Mouse (Mus musculus) megakaryocyte, embryonic 14.5 days (primary cell): ENCODE measurements around the gene Adsl. TPM values are rescaled to one million over a fixed set of nuclear protein-coding genes. Genes with fewer than 3 reads are reported as not detected.

Experiments used
- H3K27me3 ChIP-seq: replicated peaks from 2 replicates; pipeline ENCODE3; 2012; ENCODE audit warnings: inconsistent platforms
- H3K36me3 ChIP-seq: replicated peaks from 2 replicates; pipeline ENCODE3; 2012; ENCODE audit warnings: low read length, inconsistent platforms, mixed read lengths
- H3K4me1 ChIP-seq: 2 replicates; pipeline ENCODE4 v1.6.1; 2012; ENCODE audit warnings: inconsistent platforms
- H3K4me3 ChIP-seq: replicated peaks from 2 replicates; pipeline ENCODE3; 2012; ENCODE audit warnings: moderate library complexity, mild to moderate bottlenecking, inconsistent platforms
- H3K9me3 ChIP-seq: 2 replicates; pipeline ENCODE4 v1.6.1; 2012; ENCODE audit warnings: inconsistent platforms
- FLI1 ChIP-seq: IDR thresholded peaks from 2 replicates; pipeline ENCODE4 v1.6.1; 2012; ENCODE audit warnings: low read length, inconsistent platforms, mixed read lengths
- GATA1 ChIP-seq: IDR thresholded peaks from 3 replicates; pipeline ENCODE4 v1.6.1; 2012; ENCODE audit warnings: mixed read lengths, low read length, inconsistent platforms, borderline replicate concordance
- polyA plus RNA-seq: library from polyadenylated mRNA; stranded (reverse); fragments of >175 nt; gene quantifications from 2 replicates; pipeline ENCODE4 v1.2.3, GENCODE M21; 2012; ENCODE audit warnings: low replicate concordance; ENCODE audit not compliant: insufficient read depth

Gene Adsl
- polyA plus RNA-seq, 1 experiment = 45.2 TPM

DNA sequence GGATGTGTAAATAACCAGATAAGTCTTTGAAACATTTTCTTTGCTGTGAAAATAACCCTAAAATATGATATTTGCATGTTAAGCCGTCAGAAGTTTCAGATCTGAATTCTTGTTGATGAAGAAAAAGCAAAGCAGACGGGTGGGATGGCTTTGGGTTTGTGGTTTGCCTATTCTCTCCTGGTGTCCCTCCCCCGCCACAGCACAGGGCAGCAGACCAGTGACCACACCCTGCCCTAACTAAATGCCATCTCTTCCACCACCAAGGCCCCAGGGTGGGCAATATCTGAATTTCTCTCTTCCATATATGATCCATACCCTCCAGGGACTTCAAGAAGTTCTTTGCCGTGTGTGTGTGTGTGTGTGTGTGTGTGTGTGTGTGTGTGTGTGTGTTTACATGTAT, 9.7 kb upstream of the Adsl start:
- no peaks in the 10 kb centered on the region for H3K9me3 ChIP-seq
- H3K27me3 ChIP-seq = no peaks in the 10 kb centered on the region
- no peak overlapping the region for H3K4me3 ChIP-seq
- TF ChIP-seq FLI1 (no peak), GATA1 (no peak)
- peaks cover 82% of the 10 kb centered on the region for H3K36me3 ChIP-seq
- peaks cover 62% of the 10 kb centered on the region for H3K4me1 ChIP-seq

DNA sequence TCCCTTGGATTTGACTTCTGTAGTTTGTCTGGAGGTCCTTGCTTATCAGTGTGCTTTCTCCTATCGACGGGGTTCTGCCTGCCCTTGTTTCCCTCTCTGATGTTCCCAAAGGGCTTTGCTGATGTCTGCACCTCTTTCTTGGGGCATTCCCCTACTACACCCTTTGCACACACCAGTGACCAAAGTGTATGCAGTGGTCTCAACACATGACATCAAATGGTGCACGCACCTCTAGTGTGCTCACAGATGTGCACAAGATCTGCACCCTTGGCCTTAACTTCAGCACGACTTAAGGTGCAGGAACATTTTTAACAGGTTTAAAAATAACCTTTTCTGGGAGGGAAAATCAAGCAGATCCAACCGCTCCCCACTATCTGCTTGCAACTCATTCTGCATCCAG, 8.9 kb upstream of the Adsl start:
- no peaks in the 10 kb centered on the region for H3K9me3 ChIP-seq
- no peak overlapping the region for H3K4me3 ChIP-seq
- peaks cover 55% of the 10 kb centered on the region for H3K4me1 ChIP-seq
- TF ChIP-seq FLI1 (no peak), GATA1 (no peak)
- peaks cover 75% of the 10 kb centered on the region for H3K36me3 ChIP-seq
- H3K27me3 ChIP-seq = no peaks in the 10 kb centered on the region

DNA sequence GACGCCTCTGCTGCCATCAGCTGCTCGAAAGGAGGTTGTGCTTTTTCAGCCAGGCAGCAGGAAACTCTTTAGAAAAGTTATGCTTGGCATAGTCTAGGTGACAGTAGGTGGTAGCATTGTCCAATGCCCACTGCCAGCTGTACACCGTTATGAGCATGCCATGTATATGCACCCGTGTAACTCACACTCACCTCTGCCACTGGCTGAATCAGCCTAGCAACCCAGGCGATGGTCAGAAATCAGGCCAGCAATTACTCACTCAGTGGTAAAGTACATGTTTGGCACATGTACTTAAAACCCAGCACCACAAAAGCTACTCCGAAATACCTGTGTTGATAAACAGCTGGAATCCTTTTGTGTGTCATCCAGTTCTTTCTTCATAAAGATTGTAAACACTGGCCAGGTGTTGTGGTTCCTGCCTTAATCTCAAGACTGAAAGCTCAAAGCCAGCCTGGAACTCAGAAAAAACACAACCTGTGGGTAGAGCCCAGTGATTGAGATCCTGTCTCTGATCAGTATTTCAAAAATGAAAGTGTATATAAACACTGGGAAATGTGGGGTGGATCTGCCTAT, 6.7 kb upstream of the Adsl start:
- Histone ChIP-seq H3K4me3 (no peak overlapping the region), H3K9me3 (no peaks in the 10 kb centered on the region), H3K4me1 (peaks cover 64% of the 10 kb centered on the region), H3K36me3 (peaks cover 53% of the 10 kb centered on the region), H3K27me3 (no peaks in the 10 kb centered on the region)
- TF ChIP-seq GATA1 (no peak), FLI1 (no peak)

DNA sequence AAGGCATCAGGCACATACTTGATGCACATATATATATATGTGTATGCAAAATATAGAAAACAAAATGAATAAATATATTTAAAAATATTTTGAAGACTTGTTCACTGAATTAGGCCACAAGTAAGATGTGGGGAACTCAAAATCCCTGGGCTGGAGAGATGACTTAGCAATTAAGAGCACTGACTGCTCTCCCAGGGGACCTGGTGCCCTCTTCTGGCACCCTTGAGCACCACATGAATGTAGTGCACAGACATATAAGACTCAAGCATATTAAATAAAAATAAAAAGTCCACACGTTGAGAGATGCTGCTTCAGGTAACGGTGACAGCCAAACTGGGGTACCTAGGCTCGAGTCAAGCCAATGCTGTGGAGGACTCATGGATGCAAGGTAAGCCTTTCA, 2.4 kb upstream of the Adsl start:
- Histone ChIP-seq H3K9me3 (no peaks in the 10 kb centered on the region), H3K4me3 (no peak overlapping the region), H3K36me3 (peaks cover 23% of the 10 kb centered on the region), H3K4me1 (peaks cover 65% of the 10 kb centered on the region), H3K27me3 (no peaks in the 10 kb centered on the region)
- TF ChIP-seq GATA1 (no peak), FLI1 (no peak)

DNA sequence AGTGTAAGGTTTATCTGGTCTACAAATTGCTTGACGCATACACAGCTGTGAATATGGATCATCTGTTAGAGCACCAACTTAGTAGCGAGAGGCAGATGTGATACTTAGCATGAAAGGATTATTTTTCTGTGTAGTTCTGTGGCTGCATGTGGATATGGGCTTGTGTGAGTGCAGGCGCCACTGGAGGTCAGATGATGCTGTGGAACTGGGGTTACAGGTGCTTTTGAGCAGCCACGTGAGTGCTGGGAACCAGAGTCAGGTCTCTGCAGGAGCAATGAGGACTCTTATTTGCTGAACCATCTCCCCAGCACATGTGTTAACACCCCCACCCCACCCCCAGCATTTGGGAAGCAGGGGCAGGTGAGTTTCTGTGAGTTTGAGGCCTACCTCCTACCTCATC, 1.1 kb downstream of the Adsl start:
- H3K4me3 ChIP-seq = peak overlapping the region; percentile 97
- H3K36me3 ChIP-seq = peaks cover 29% of the 10 kb centered on the region
- no peaks in the 10 kb centered on the region for H3K27me3 ChIP-seq
- no peak for TF ChIP-seq GATA1
- TF ChIP-seq FLI1 = no peak
- H3K4me1 ChIP-seq = peaks cover 49% of the 10 kb centered on the region
- no peaks in the 10 kb centered on the region for H3K9me3 ChIP-seq

DNA sequence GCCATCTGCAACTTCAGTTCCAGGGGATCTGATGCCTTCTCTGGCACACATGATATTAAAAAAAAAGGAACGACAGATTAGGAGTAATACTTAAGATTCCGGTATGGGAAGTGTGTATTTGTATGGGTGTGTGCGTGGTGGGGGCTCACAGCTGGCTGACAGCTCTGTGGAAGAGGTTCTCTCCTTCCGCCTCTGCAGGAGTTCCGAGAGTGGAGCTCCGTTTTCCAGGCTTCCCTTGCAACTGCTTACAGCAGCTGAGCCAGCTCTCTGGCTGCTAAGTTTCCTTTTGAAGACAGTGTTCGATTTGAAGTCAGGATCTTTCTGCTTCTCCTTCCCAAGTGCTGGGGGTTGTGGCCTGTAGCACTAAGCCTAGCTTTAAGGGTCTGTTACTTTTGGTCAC, 1.8 kb downstream of the Adsl start:
- Histone ChIP-seq H3K27me3 (no peaks in the 10 kb centered on the region), H3K9me3 (no peaks in the 10 kb centered on the region), H3K4me1 (peaks cover 48% of the 10 kb centered on the region), H3K4me3 (peak overlapping the region; percentile 97), H3K36me3 (peaks cover 36% of the 10 kb centered on the region)
- no peak for TF ChIP-seq FLI1
- TF ChIP-seq GATA1 = no peak

DNA sequence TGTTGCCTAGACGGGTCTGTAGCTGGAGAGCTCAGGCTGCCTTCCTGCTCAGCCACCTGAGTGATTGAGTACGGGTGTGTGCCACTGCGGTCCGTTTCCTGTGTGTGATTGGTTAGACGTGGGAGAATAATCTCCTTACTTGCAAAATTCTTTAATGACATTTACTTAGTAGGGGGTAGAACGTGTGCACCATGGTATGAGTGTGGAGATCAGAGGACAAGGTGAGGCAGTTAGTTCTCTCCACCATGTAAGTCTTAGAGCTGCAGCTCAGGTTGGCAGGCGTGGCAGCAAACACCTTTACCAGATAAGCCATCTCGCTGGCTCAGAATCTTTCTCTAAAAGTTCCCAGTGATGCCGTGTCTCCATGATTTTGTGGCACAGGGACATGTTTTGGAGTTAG, 5.7 kb downstream of the Adsl start:
- TF ChIP-seq FLI1 = no peak
- TF ChIP-seq GATA1 = no peak
- Histone ChIP-seq H3K9me3 (no peaks in the 10 kb centered on the region), H3K4me3 (no peak overlapping the region), H3K27me3 (no peaks in the 10 kb centered on the region), H3K4me1 (peaks cover 30% of the 10 kb centered on the region), H3K36me3 (peaks cover 72% of the 10 kb centered on the region)

DNA sequence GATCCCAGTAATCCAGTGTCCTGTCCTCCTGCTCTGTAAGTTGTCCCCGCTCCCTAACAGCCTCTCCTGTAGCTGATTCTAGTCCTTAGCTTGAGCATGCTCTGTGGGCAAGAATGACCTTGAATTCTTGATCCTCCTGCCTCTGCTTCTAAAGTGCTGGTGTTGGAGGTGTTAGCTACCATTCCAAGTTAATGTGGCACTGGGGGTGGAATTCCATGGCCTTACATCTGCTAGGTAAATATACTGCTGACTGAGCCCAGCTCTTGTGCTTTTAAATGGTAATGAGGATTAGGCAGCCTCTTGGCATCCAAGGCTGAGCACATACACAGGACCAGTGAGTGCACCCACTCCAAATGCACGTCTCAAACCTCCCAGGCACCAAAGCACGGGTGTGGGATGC, 6.6 kb downstream of the Adsl start:
- peaks cover 81% of the 10 kb centered on the region for H3K36me3 ChIP-seq
- TF ChIP-seq FLI1 (no peak), GATA1 (no peak)
- H3K27me3 ChIP-seq = no peaks in the 10 kb centered on the region
- no peak overlapping the region for H3K4me3 ChIP-seq
- H3K9me3 ChIP-seq = no peaks in the 10 kb centered on the region
- peaks cover 21% of the 10 kb centered on the region for H3K4me1 ChIP-seq

DNA sequence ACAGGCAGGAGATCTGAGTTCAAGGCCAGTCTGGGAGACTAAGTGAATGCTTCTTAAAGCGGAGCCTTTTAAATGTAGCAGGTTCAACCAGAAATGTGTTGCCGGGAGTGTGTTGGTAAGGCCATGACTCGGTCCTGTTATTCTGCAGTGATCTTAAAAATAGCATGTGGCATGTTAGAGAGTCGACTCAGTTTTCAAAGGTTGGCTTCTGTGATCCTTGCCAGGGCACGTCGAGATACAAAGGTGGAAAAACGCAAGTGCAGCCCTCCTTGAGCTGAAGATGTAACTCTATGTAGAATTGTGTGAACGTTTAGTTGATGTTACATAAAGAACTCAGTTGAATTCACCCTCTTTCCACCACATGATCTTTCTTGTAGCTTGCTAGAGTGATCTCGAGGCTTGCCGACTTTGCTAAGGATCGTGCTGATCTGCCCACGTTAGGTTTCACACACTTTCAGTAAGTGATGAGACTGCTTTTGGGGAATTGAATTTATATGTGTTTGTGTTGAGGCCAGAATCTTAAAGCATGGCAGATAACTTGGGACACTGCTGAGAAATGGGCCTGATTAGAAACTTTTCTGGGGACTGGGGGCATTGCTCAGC, 7.6 kb downstream of the Adsl start:
- H3K27me3 ChIP-seq = no peaks in the 10 kb centered on the region
- H3K36me3 ChIP-seq = peaks cover 88% of the 10 kb centered on the region
- no peak for TF ChIP-seq FLI1
- TF ChIP-seq GATA1 = no peak
- no peaks in the 10 kb centered on the region for H3K9me3 ChIP-seq
- H3K4me1 ChIP-seq = peaks cover 15% of the 10 kb centered on the region
- H3K4me3 ChIP-seq = no peak overlapping the region

DNA sequence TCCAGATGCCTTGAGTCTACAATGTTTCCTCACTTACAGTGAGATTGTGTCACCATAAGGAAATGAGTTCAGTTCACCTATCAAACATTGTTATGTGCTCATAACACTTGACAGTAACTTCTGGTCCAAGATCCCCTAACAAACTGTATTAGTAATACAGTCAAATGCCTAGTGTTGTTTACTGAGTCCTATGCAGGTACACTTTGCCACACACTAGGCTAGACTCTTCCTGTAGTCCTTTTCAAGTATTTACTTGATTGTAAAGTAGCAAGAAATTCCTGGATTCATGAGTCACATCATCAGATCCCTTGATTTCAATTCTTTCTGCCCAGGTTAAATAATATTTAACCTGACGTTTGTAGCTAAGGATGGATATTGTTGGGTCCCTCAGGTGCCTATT, 21.1 kb downstream of the Adsl start:
- no peak for TF ChIP-seq FLI1
- TF ChIP-seq GATA1 = no peak
- Histone ChIP-seq H3K27me3 (no peaks in the 10 kb centered on the region), H3K36me3 (peaks cover 62% of the 10 kb centered on the region), H3K4me3 (no peak overlapping the region), H3K9me3 (no peaks in the 10 kb centered on the region), H3K4me1 (peaks cover 9% of the 10 kb centered on the region)

DNA sequence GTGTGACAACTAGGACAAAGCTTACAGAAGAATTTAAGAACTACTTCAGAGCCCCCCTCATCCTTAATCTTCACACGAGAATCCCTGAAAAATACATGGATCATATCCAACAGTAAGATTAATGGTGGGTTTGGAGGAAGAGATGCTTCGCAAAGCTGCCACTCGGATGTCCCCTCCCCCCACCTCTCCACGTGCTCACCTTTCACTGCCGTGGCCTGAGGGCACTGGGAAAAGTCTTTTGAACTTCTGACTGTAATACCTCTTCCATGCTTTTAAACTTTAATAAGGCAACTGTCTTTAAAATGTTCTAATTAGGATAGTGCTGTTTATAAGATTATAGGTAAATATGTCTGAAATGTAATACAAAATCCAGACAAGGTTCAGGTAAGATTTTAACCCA, 26.0 kb downstream of the Adsl start:
- no peak for TF ChIP-seq FLI1
- TF ChIP-seq GATA1 = no peak
- H3K9me3 ChIP-seq = no peaks in the 10 kb centered on the region
- peaks cover 18% of the 10 kb centered on the region for H3K36me3 ChIP-seq
- H3K4me3 ChIP-seq = no peak overlapping the region
- no peaks in the 10 kb centered on the region for H3K27me3 ChIP-seq
- H3K4me1 ChIP-seq = peaks cover 28% of the 10 kb centered on the region
